Mouse (Mus musculus): ENCODE measurements around the gene Sfxn1.

Gene Sfxn1

DNA sequence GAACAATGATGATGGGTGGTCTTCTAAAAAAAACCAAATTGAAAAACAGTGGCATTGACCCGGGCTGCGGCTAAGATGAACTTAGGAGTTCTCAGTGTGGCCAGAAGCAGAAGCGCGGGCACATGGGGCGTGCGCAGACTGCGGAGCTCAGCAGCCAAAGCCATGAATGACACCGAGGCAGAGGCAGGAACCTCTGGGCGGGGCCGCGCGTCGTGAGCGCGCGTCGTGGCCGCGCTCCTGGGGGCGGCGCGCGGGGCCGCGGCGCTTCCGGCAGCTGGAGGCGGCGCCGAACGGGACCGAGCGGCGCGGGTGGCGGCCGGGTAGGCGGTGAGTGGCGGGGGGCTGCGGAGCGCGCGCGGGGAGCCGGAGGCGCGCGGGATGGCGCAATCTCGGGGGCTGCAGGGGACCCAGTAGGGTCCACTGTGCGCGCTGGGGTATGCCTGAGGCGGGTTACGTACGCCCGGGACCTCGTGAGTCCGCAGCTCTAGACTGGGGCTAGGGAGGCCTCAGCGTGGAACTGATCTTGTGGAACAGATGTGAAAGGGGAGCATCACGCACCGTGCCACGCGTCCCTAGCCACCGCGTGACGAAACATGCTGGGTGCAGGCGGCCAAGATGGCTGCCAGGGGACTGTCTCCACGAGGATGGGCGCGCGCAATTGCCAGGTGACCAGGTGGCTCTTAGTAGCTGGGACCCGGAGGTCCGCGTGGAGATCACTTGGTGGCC is at the start of gene Sfxn1:
Gene Sfxn1 (plus strand): TSS at position 264 of the 726 bp plus-strand sequence.
- no peak for DNase-seq (ENCODE audit: low read depth)

DNA sequence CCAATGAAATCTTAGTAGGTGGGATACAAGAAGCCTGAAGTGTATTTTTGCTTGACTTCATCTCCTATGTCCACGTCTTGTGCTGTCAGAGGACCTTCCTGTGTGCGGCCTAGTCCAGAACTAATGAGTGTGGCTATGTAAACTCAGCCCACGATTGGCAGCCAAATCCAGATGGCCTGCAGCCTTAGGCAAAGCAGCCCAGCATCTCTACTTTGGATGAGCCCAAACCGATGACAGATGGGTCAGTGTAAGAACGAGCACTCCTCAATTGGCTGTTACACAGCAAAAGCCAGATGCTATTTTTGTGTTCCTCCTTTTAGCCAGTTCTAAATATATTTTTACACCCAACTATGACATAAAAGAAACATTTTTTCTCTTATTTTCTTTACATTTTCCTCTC is 48.4 kb upstream of the Sfxn1 start:
- no peak for DNase-seq (ENCODE audit: low read depth)

DNA sequence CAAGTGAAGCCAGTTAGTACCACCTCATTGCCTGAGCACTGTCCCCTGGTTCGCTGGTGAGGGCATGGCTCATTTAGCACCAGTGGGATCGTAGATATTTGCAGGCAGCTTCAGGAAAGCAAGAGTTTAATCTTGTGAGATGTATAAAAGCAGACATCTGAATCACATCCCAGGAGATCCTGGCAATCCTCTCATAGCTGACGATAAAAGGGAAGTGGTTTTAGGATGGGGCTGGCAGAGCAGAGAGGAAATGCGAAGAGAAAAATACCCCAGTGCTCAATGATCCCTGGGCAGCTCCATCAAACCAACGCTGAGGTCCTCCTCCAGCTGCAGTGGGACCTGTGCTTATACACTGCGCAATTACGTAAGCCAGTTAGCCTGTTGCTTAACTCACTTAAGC is 44.6 kb upstream of the Sfxn1 start:
- no peak for DNase-seq (ENCODE audit: low read depth)

DNA sequence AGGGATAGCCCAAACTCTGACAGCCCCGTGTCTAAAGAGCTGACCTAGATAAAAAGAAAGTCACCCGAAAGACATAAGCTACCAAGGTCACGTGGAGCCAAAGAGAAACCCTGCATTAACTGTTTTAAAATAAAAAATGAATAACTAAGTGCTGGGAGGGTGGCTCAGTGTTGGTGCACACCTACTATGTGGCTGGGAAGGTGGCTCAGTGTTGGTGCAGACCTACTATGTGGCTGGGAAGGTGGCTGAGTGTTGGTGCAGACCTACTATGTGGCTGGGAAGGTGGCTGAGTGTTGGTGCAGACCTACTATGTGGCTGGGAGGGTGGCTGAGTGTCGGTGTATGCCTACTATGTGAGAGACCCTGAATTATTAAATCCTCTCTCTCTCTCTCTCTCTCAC is 38.0 kb upstream of the Sfxn1 start:
- no peak for DNase-seq (ENCODE audit: low read depth)

DNA sequence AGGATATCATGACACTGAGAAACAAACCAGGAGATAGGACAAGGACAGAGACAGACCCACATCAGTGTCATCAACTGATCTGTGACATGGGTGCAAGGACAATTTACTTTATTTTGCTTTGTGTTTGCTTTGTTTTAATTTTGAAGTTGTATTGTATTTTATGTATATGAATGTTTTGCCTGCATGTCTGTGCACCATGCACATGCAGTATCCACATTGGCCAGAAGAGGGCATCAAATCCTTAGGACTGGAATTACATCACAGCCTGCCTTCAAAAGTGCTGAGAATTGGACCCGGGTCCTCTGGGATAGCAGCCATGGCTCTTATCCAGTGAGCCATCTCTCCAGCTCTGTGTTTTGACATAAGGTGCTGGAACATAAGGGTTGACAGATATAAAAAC is 36.1 kb upstream of the Sfxn1 start:
- peak; percentile 6 for DNase-seq (ENCODE audit: low read depth)

DNA sequence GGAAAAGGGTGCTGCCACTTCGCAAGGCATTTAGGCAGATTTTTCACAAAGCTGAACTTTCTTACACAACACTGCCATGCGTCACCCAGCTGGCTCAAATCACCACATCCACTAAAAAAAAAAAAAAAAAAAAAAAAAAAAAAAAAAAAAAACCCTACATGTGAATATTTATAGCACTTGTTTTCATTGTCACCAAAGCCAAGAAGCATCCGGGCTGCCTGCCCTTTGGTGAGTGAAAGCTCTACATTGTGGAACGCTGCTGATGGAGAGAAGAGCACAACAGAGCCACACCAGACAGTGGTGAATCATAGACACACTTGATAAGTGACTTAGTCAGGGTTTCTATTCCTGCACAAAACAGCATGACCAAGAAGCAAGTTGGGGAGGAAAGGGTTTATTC is 33.7 kb upstream of the Sfxn1 start:
- no peak for DNase-seq (ENCODE audit: low read depth)

DNA sequence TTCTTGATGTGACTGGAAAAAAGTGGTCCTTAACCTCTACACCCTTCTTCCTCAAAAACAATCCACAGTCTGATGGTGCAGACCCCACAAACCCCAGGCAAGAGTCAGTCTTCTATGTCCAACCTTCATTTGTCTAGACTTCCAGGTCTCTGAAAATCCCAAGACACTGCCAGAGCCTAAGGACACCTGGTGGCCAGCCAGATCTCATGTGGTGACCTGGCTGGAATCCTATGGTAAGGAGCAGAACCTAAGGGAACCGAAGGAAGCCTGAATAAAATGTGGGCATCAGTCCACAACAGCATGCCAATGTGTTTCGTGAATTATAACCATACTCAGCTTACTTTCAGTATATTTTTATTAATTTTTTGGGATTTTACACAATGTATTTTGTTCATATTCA is 31.4 kb upstream of the Sfxn1 start:
- no peak for DNase-seq (ENCODE audit: low read depth)

DNA sequence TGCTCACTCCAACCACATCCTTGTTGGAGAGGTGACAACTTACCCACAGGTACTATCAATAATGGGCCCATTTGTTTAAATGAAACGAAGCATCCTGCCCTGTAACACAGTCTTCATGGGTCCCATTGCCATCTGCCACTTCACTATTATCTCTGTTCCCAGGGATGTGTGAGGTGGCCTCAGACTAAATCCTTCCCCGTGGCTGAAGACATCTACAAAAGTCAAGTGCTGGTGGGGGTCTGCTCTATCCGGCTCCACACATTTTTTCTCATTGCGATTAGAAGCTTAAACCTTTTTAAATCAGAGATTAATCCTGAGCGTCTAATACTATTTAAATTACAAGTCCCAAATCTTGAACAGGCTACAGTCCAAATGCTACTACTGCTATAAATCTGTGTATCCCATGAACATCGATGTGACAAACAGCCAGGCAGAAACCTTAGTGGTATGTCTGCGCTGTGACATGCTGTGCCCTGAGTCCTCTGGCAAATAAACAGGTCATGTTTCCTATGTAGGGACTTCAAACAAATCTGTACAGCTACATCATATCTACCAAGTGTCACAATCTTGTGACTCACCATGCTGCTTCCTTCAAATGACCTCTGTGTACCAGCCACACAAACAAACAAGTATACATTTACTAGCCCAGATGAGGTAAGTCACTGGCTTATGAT is 22.9 kb upstream of the Sfxn1 start:
- no peak for DNase-seq (ENCODE audit: low read depth)

DNA sequence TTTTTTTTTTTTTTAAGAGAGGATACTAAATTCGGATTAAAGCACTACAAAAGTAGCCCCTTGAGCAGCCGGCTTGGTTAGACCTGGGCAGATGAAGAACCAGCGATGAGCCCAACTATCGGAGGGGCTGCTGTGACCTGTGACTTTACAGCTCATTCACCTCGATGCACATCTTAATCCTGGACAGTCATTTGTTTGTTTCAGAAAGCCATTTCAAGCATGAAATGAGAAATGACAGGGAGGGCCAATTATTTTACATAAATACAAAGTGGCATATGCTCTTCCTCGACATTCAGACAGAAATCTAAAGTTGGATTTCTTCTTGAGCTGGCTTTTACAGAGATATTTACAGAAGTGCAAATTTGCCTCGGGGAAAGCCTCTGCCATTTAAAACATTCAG is 20.0 kb upstream of the Sfxn1 start:
- no peak for DNase-seq (ENCODE audit: low read depth)

DNA sequence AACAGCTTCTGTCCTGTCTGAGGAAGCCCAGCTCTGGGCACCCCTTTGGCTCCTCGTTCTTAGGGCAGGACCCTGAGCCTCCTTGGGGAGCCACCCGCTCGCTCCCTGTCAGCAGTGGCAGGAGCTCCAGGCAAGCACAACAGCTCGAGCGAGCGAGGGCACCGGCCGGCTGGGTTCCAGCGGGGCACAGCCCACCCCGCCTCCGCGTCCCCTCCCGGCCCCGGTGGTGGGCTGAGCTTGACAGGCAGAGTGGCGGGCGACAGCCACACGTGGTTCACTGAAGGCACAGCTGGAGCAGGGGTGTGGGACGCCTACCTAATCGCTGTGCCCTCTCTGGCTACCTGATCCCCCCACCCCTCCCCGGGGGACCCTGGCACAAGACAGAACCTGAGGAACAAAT is 16.7 kb upstream of the Sfxn1 start:
- DNase-seq (ENCODE audit: low read depth) = no peak

DNA sequence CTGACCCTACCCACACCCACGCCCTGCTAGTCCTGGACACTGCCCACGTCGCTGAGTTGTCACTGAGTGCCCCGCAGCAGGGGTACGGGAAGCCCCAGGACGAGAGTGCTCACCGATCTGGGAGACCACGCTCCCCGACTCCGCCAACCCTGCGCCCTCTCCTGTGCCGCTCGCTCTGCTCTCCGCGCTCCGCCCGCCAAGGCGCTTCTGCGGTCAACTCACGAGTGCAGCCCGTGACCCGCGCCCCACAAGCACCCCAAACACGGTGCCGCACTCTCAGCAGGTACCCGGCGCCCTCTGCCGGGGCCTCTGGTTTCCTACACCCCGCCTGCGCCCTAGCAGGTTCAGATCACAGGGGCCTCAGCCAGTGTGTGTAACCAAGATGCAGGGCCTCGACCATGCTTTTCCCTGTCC is 16.2 kb upstream of the Sfxn1 start, which contains the start of gene Drd1:
Gene Drd1 (minus strand): TSS at position 258 of the 414 bp plus-strand sequence.
- no peak for DNase-seq (ENCODE audit: low read depth)

DNA sequence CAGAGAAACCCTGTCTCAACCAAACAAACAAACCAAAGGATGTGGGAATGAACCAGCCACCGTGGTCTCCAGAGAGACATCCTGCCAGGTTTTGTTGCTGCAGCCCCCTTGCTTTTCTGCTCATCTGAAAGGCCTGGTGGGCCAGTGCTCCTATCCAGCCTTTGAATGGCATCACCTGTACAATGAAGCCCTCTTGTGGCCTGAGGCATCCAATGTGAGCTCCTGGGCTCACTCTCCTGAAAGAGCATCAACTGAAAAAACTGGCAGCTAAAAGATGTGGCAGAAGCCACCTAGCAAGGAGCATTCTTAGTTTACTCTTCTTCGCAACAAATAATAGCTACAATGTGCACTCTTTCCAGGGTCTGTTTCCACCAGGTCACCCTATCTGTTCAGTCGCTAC is 9.6 kb upstream of the Sfxn1 start:
- DNase-seq (ENCODE audit: low read depth) = no peak

DNA sequence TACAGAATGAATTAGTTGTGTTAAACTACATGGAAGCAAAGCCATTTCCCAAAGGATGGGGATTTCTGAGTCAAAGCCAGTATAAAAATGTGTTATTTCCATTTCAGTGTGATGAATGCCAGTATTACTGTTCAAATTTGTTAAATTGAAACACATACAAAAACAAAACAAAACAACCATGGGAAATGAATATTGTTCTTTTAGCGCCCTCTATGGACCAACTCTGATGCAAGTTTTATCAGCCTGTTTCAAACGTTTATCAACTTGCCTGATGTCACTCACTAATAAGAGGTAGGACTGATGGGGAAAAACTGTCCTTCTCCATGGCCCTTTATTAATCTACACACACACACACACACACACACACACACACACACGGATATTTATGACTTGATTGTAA is 8.4 kb upstream of the Sfxn1 start:
- DNase-seq (ENCODE audit: low read depth) = no peak

DNA sequence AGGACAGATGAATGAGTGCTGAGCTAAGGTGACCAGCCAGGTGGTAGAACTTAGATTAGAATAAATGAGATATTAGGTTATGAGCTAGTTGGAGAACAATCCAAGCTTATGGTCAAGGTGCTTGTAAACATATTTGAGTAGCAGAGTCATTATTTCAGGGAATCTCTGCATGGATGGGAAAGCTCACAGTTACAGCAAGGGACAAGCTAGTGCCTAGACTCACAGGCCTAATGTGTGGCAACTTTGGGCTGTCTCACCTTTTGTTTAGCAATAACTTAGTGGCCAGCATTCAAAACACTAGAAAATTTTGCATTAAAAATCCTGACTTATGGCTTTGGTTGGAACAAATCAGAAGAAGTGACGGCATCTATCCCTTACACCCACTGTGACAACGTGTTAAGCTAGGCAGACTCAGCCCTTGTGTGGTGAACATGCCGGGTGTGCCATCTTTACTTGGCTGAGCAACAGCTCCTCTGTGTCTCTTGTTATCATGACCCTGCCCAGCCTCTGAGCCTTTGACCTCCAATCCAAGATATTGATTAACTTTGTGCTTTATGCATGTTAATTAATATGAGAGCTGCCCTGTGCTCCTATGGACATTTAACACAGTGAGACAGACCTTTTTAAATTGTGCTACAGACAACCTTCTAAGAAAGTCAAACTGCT is 5.5 kb upstream of the Sfxn1 start:
- DNase-seq (ENCODE audit: low read depth) = no peak

DNA sequence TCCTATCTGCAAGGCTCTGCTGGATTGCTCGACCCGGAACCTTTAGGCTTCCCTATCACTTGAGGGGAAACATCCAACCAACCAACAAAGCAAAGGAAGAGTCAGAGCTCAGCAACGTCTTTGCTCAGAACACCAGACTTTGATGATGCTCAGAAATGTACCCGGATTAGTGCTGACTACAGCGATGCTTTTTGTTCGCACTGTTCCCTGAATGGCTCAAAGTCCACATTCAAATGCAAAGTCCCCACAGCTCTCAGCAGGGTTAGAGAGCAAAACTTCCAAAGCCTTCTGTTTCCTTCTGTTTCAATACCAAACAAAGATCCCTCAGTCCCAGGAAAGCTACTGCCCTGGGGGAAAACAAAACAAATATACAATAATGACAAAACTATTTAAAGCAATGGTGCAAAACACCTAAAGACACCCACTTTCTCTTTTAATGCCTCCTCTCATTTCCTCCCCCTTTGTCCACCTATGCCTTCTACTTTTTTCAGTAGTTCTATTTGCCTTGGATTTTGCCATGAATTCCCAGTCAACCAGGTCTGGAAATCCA is 4.0 kb upstream of the Sfxn1 start:
- DNase-seq (ENCODE audit: low read depth) = no peak

DNA sequence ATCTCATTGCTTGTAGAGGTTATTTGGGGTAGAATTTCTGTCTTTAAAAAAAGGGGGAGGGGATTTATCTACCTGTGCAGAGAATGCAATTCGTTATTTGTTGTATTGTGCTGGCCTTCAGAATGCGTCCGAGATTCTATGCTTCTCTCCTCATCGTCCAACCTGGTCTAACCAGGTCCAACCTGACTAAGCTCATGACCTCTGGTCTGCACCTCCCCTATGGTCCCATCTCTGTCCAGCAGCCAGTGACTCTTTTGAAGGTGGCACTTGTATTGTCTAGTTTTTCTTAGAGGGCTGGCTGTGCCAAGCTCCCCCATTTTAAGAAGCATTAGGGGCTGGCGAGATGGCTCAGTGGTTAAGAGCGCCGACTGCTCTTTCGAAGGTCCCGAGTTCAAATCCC is 658 bp upstream of the Sfxn1 start:
- DNase-seq (ENCODE audit: low read depth) = no peak

DNA sequence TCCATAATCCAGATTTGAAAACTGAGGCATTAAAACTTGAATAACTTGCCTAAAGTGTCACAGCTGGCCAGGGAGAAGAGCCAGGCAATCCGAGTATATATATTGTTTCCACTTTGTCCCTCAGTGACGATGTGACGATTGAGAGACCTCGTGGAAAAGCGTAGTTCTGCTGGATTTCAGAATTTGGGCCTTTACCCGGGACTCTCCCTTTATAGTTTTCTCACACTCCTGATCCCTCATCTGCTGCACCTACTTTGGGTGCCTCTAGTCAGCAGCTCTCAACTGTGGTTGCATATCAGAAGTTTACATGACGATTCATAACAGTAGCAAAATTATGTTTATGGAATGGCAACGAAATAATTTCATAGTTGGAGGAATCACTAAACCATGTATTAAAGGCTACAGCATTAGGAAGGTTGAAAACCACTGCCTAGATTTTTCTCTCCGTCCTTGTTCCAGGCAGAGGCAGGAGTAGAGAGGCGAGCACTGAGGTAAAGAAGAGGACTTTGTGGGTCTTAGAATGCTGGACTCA is 923 bp downstream of the Sfxn1 start:
- DNase-seq (ENCODE audit: low read depth) = no peak

DNA sequence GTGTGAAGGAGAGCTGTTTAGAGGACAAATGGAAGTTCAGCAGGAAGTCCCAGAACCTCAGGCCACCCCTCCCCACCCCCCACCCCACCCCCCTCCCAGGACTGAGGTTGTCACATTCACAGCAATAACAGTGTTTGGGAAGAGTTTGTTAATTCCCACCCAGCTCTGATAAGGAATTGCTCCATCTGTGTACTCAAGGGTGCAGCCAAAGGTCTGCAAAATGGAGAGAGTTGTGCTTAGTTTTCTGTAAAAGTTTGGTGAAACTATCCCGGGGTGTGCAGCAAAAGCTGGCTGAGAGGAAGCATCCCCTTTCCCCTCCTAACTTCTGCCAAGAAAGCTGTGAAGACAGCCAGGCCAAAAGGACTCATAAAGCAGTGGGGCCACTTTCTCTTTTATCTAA is 1.4 kb downstream of the Sfxn1 start:
- DNase-seq (ENCODE audit: low read depth) = no peak

DNA sequence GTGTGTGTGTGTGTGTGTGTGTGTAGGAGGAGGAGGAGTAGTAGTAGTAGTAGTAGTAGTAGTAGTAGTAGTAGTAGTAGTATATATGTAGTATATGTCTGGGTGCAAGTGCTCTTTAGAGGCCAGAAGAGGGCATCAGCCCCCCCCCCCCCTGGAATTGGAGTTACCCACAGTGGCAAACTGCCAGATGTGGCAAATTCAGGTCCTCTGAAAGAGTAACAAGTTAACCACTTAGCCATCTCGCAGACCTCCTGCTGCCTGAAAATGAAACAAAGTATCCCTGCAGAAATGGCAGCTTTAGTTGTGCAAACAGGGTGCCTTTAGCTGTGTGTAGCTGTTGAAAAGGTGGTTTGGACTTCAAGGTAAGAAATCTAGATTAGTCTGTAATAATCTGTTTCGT is 1.8 kb downstream of the Sfxn1 start:
- DNase-seq (ENCODE audit: low read depth) = no peak

DNA sequence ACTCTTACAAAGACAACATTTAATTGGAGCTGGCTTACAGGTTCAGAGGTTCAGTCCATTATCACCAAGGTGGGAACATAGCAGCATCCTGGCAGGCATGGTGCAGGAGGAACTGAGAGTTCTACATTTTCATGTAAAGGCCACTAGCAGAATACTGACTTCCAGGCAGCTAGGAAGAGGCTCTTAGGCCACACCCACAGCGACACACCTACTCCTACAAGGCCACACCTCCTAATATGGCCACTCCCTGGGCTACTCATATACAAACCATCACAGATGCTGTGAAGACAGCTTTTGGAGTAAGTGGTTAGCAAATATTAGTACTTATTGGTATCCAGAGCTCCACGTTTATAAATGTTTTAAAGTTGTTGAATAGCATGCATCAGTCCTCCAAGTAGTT is 3.7 kb downstream of the Sfxn1 start:
- DNase-seq (ENCODE audit: low read depth) = no peak

DNA sequence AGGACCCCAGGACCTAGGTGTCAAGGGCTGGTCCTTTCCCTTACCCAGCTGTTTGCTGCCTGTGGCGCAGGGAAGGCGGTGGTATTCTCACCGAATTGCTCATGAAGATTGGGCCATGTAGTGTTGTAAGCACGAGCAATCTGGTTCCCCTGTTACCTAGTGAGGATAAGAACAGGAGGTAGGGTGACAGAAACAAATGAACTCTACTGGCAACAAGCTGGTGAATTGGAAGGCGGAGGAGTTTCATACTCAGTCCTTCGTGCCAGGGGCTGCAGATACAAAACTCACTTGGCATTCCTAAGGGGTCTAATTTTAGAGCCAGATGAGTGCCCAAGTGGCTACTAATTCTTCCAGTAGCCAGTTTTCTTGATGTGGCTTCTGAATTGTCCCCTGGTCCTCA is 4.4 kb downstream of the Sfxn1 start:
- DNase-seq (ENCODE audit: low read depth) = no peak

DNA sequence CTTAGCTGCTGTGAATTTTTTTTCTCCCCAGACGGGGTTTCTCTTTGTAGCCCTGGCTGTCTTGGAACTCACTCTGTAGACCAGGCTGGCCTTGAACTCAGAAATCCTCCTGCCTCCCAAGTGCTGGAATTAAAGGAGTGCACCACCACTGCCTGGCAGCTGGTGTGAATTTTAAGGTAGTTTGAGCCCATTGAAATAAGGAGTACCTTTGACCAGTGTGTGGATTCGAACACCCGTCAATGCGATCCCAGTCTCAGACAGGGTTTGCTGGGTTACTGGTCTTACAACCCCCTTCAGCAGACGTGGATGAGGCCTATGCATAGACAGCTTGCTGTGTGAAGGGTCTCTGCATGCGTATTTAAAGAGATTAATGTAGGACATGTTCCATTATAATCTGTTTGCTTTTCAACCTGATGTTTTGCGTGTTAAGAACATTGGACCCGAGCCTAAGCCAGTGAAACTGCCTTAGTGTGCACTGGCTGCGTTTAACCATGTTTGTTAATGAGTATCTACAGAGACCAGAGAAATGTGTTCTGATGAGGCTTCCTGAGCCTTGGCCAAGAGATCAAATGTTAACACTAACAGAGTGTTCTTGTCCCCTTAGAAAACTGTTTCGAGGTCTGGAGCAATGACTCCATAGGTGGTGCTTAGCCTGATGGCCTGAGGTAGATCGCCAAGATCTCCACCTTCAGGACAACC is 5.2 kb downstream of the Sfxn1 start:
- DNase-seq (ENCODE audit: low read depth) = no peak

Data from c-Kit-positive CD71-negative TER-119-negative erythroid progenitor cells, embryonic 14.5 days (primary cell).